Mouse (Mus musculus) bone marrow macrophage, adult 2 months (primary cell): Measurements from ENCODE around the gene Med24. TPM values are rescaled to one million over a fixed set of nuclear protein-coding genes. Genes with fewer than 3 reads are reported as not detected.
"Not testable (repeated sequence)": the region's sequence is repeated elsewhere in the genome, so short reads cannot be mapped to it uniquely, and the experiment has no call there.

ENCODE experiments used
- H3K27ac ChIP-seq: 2 replicates; pipeline ENCODE4 v1.5.1; 2012; ENCODE audit warnings: low read depth, low read length; ENCODE audit not compliant: insufficient read depth
- H3K4me1 ChIP-seq: 2 replicates; pipeline ENCODE4 v1.6.1; 2012; ENCODE audit warnings: low read length; ENCODE audit not compliant: control insufficient read depth, insufficient read depth
- H3K4me3 ChIP-seq: 2 replicates; pipeline ENCODE4 v1.5.1; 2012; ENCODE audit warnings: mild to moderate bottlenecking, low read length, moderate library complexity; ENCODE audit not compliant: insufficient read depth
- CTCF ChIP-seq: IDR thresholded peaks from 2 replicates; pipeline ENCODE4 v1.5.1; 2012; ENCODE audit warnings: low read depth, mild to moderate bottlenecking, low read length, moderate library complexity
- POLR2A ChIP-seq: IDR thresholded peaks from 2 replicates; pipeline ENCODE4 v1.6.1; 2012; ENCODE audit warnings: mild to moderate bottlenecking, low read depth, low read length, borderline replicate concordance
- polyA plus RNA-seq: library from polyadenylated mRNA; stranded (reverse); fragments of >200 nt; gene quantifications from 2 replicates; pipeline ENCODE4 v1.2.4, GENCODE M21; 2012; ENCODE audit not compliant: missing spikeins, insufficient read depth, insufficient read length

Gene Med24
- polyA plus RNA-seq, 1 experiment: 32.2 TPM

DNA sequence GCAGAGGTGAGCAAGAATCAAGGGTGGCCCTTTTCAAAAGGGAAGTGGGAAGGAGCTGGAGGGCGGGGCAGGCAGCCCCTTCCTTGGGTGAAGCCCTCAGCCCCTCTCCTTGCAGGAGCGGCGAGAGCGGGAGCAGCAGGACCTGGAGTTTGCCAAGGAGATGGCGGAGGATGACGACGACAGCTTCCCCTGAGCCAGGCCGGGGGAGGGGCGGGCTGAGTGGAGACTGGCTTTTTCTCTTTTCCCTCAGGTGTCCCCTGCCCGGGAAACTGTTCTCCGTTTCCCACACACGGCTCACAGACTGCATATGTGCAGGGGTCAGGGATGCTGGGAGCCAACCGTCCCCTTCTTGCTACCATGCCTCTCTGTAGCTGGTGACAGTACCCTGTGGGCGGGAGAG lies 33.8 kb downstream of the Med24 start:
- TF ChIP-seq CTCF: no peak
- no peak for TF ChIP-seq POLR2A
- H3K27ac ChIP-seq: no peak overlapping the region

DNA sequence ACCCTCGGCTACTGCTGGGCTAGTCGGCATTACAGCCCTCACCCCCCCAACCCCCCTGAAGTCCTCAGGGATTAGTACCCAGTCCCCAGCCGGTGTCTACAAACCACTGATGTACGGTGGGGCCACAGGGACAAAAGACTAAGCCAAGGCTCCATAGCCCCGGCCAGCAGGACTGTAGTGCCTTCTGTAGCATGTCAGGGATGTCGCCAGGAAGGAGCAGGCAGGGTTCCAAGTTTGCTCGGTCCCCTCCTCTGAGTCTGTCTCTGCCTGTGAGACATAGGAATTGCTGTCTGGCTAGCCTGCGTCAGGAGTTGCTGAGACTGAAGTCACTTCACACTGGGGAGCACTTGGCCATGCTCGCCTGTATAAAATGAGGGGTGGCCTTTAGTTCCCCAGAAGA lies 34.9 kb downstream of the Med24 start:
- Histone ChIP-seq H3K4me1 (no peaks in the 10 kb centered on the region), H3K4me3 (no peak overlapping the region)

More for the DNA sequence above, 33.8 kb downstream of the Med24 start:
- Histone ChIP-seq H3K4me1 (peaks cover 3% of the 10 kb centered on the region; the same call in 1 of the 2 replicates), H3K4me3 (no peak overlapping the region)

DNA sequence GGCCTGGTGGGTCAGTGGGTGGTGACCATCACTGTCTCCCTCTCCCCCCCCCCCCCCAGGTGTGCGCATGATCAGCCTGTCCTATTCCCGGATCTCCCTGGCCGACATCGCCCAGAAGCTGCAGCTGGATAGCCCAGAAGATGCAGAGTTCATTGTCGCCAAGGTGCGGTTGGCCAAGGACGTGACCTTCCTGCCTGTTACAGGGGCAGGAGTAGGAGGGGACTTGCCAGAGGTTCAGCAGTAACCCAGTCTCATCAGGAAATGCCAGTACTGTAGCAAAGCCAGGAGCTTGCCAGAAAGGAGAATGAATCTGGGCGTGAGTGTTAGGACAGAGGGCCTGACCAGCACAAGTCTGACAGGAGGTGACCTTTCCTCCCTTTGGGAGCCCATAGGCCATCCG lies 35.5 kb downstream of the Med24 start:
- Histone ChIP-seq H3K4me1 (no peaks in the 10 kb centered on the region), H3K27ac (no peak overlapping the region), H3K4me3 (no peak overlapping the region)
- TF ChIP-seq CTCF: no peak

More for the DNA sequence above, 34.9 kb downstream of the Med24 start:
- no peak for TF ChIP-seq CTCF
- TF ChIP-seq POLR2A: no peak
- no peak overlapping the region for H3K27ac ChIP-seq

DNA sequence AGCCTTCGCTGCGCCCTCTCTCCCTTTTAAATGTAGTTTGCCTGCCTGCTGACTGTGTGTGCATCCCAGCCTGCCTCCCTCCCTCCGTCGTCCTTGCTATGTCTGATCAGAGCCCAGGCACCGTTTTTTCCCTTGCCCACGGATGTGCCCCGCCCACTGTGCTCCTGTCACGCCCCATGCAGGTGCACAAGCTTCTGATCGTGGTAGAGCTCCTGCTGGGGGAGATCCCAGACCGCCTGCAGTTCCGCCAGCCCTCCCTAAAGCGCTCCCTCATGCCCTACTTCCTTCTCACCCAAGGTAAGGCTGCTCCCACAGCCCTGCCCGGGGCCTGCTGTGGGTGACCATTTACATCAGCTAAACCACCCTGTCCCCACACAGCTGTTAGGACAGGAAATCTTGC lies 36.0 kb downstream of the Med24 start:
- H3K4me3 ChIP-seq: no peak overlapping the region
- no peak overlapping the region for H3K27ac ChIP-seq
- TF ChIP-seq POLR2A (no peak), CTCF (no peak)
- H3K4me1 ChIP-seq: no peaks in the 10 kb centered on the region

DNA sequence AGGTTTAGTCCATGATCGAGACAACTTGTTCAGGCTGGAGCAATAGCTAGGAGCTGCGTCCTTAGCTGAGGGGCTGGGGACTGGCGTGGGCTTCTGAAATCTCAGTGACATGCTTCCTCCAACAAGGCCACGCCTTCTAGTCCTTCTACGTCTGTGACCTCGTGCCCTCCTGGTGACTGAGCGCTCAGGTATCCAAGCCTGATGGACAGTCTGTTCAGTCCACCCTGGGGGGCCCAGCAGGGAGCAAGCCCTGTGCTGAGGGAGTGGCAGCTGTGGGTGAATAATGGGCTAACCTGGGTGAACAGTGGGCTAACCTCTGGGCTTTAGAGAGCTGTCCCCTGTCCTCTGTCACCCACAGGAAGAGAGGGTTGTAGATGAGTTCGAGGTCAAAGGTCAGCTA lies 41.2 kb downstream of the Med24 start:
- TF ChIP-seq POLR2A (no peak), CTCF (no peak)
- H3K27ac ChIP-seq: no peak overlapping the region
- 0 out of 2 replicates have a peak, but pooled peaks cover 2% of the 10 kb centered on the region for H3K4me1 ChIP-seq
- H3K4me3 ChIP-seq: no peak overlapping the region

DNA sequence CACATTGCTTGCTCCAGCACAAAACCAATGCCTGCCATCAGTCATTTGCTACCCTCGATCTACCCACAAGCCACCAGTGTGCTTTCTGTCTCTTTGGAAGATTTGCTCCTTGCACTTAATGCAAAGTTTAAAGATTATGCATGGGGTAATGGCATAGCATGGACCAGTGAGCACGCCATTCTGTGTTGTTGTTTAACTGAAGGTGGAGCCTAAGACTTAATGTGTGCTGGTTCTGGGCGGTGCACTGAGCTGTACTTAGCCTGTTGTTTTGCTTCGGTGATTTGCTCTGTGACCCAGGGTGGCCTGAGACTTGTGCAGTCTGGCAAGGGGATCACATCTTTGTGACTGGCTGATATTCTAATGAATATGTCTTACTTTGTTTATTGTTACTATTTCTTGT lies 42.3 kb downstream of the Med24 start:
- H3K4me1 ChIP-seq: 0 out of 2 replicates have a peak, but pooled peaks cover 2% of the 10 kb centered on the region
- TF ChIP-seq CTCF (no peak), POLR2A (no peak)
- H3K4me3 ChIP-seq: no peak overlapping the region
- H3K27ac ChIP-seq: no peak overlapping the region

DNA sequence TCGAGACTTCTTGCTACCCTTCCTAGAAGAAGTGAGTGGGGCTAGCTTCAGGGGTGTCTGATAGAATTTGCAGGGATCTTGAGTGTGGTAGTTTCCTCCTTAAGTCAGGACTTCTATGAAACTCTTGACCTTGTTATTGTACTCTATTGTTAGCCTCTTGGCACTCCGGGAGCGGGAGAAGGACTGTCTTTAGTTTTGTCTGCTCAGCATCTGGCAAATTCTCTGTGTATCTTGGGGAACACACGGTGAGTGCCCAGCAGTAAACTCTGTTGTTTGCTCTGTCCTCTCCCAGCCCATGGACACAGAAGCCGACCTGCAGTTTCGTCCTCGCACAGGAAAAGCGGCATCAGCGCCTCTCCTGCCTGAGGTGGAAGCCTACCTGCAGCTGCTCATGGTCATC lies 43.6 kb downstream of the Med24 start:
- H3K4me3 ChIP-seq: no peak overlapping the region
- peaks cover 8% of the 10 kb centered on the region for H3K4me1 ChIP-seq
- H3K27ac ChIP-seq: no peak overlapping the region
- TF ChIP-seq POLR2A (no peak), CTCF (no peak)

DNA sequence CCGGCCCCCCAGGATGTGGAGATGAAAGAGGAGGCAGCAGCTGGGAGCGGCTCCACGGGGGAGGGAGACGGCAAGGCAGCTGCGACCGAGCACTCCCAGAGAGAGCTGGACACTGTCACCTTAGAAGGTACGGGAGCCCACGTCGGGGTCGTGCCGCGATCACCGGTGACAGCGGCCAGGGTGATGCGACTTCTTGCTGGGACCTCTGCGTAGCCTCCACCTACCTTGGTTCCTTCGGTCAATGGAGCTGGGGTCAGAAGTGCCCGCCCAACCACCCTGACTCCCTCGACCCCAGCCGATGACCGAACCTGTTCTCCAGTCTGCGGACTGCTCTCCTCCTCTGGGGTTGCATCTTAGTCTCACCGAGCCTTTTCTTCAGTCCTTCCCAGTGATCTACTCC lies 46.4 kb downstream of the Med24 start:
- H3K4me1 ChIP-seq: peaks cover 10% of the 10 kb centered on the region
- peak overlapping the region; percentile 51 for H3K27ac ChIP-seq
- TF ChIP-seq CTCF: no peak
- no peak for TF ChIP-seq POLR2A
- peak overlapping the region; percentile 79 for H3K4me3 ChIP-seq

DNA sequence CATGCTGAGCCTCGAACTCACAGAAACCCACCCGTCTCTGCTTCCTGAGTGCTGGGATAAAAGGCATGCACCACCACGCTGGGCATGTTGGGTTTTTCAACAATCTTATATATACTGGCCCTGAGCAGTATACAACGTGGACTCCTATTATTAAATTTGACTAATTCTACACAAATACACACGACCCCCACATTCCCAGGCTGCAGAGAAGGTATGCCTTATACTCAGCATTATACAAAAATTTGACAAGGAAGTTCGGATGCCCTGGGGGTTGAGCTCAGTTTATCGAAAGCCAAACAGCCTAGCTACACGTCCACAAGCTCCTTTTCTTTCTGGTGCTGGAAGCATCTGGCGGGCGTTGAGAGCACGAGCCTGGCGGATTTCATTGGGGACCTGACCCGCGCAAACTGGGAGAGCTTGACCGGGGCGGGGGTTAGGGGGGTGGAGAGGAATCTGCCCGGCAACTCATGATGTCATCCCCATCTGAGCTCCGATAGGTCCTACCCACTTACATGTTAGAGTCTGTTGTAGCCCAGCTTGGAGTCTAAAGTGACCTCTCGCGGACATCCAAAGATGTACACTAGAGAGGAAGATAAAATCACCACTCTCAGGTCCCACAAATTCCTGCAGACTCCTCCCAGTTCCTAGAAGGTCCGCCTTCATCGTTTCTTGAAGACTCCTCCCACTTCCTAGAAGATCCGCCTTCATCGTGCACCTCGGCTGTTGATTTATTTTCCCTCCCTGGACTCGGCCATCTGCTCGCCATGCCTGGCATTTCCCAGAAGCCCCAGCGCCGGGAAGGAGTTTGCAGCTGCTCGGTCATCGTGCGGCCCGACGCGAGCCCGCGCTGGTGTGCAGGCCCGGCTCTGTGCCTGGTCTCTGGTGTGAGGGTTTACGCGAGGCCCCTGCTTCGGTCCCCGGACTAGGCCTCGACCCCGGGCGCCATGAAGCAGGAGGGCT lies 47.2 kb downstream of the Med24 start, which contains the start of gene Psmd3:
Psmd3 (plus strand) TSS at position 769 of the 960 bp plus-strand sequence.
- Histone ChIP-seq H3K27ac (peak within 1 kb of the TSS; percentile 51), H3K4me1 (peaks cover 10% of the 10 kb centered on the region), H3K4me3 (peak within 1 kb of the TSS; percentile 79)
- no peak for TF ChIP-seq POLR2A
- TF ChIP-seq CTCF: no peak

DNA sequence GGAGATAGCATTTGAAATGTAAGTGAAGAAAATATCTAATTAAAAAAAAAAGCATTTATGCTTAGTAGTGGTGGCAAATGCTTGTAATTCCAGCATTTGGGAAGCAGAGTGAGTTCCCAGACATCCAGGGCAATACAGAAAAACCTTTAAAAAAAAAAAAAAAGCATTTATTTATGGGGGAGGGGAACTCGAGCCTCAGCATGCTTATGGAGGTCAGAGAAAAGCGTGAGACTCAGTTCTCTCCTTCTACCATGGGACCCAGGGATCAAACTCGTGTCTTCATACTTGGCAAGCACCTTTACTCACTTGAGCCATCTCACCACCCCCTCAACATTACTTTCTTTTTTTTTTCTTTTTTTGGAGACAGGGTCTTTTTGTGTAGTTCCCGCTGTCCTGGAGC lies 48.0 kb downstream of the Med24 start:
- Histone ChIP-seq H3K27ac (no peak overlapping the region), H3K4me3 (no peak overlapping the region), H3K4me1 (peaks cover 10% of the 10 kb centered on the region)
- TF ChIP-seq CTCF (no peak), POLR2A (no peak)

DNA sequence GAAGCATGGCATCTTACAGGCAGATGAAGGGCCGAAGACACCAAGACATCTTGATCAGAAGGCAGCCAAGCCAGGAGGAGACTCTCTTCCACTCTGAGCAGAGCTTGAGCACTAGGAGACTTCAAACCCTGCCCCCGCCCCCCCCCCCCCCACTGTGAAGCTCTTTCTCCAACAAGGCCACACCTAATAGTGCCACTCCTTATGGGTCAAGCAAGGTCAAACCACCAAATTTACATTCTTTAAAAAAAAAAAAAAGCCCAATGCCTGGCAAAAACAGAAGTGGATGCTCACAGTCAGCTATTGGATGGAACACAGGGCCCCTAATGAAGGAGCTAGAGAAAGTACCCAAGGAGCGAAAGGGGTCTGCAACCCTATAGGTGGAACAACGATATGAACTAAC lies 48.6 kb downstream of the Med24 start:
- H3K4me1 ChIP-seq: peaks cover 10% of the 10 kb centered on the region
- H3K4me3 ChIP-seq, H3K27ac ChIP-seq: not testable (repeated sequence)
